Mouse (Mus musculus) olfactory bulb, adult 2 months (tissue): ENCODE measurements around the gene Umad1.

ENCODE experiments used
- CTCF ChIP-seq: fragments of 200-500 bp; IDR thresholded peaks from 2 replicates; pipeline ENCODE4 v1.5.1; 2012; ENCODE audit warnings: low read depth, mild to moderate bottlenecking, low read length, moderate library complexity; ENCODE audit not compliant: insufficient read depth
- POLR2A ChIP-seq: fragments of 200-500 bp; IDR thresholded peaks from 2 replicates; pipeline ENCODE4 v1.6.1; 2012; ENCODE audit warnings: mild to moderate bottlenecking, low read depth, low read length, moderate library complexity; ENCODE audit not compliant: insufficient read depth

DNA sequence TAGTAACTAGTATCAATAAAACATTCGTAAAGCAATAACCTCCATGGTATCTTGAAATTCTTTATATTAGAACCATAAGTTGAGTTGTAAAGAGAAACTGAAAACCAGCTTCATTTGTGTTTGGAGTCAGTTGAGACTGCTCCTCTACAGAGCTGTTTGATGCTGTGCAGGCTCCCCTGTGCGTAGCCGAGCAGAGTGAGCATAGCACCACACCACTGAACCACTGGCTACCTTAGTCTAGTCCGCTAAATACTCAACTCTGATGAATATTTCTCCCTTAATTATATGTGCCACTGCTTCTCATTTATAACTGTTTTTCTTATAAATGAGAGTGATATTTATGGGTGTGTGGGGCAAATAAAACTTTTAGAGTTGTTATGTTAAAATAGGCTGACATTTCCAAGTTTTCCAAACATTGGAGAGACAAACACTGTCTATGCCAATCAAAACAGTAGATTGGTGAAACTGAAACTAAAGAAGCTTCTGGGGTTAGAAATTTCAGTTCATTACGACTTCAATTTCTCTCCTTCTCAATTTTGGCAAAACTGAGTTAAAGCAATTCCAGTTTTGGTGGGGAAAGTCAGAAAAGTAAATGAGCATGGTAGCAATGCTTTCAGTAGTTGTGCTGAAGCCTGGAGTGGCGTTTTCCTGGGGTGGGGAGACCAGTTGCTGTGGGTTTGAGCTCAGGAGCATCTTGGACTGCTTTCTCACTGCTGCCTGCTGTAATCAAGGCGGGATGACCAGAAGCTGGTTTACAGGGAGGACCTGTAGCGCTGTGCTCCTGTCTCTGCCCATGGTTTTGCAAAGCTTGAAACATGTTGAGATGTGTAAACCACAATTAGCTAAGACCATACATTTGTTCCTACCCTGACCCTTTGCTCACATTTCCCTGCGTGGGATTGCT, 77.7 kb downstream of the Umad1 start:
- TF ChIP-seq CTCF (no peak), POLR2A (no peak)
